Mouse (Mus musculus): ENCODE data around the gene Rac3. TPM values are rescaled to one million over a fixed set of nuclear protein-coding genes. Genes with fewer than 3 reads are reported as not detected.

Gene Rac3
- polyA plus RNA-seq, 1 experiment from 2014 or later: 110 TPM

- H3K9ac ChIP-seq (ENCODE audit: low read length): no peak overlapping the region
- peaks cover 9% of the 10 kb centered on the region for H3K4me1 ChIP-seq (ENCODE audit: control insufficient read depth, insufficient read depth, low read length)
- H3K9me3 ChIP-seq (replicated peaks; ENCODE audit: control insufficient read depth, low read length): no peaks in the 10 kb centered on the region
- 63% methylated on average over 8 of the region's 8 CpGs for WGBS
- ATAC-seq: no peak
- H3K36me3 ChIP-seq (ENCODE audit: control insufficient read depth, insufficient read depth, low read length): peaks cover 34% of the 10 kb centered on the region
- H3K4me3 ChIP-seq (ENCODE audit: low read depth, low read length): no peak overlapping the region
- DNase-seq (ENCODE audit: low spot score): no peak
- H3K27me3 ChIP-seq (replicated peaks; ENCODE audit: control insufficient read depth, insufficient read depth, low read length): no peaks in the 10 kb centered on the region
- peak overlapping the region; percentile 94 for H3K4me2 ChIP-seq (ENCODE audit: low read length)
- H3K27ac ChIP-seq (ENCODE audit: low read depth, low read length): no peak overlapping the region
These were observed 9.2 kb upstream of the Rac3 start for GRCm38 (mm10) chr11:120711980-120712604.

- H3K27ac ChIP-seq (ENCODE audit: low read depth, low read length): peak overlapping the region; percentile 63
- ATAC-seq: peak; percentile 1
These were observed 8.3 kb upstream of the Rac3 start for GRCm38 (mm10) chr11:120712771-120713568.

GRCm38 (mm10) chr11:120713580-120714518 is 7.4 kb upstream of the Rac3 start, which contains the start of the genes Cenpx and Lrrc45:
Gene Cenpx, minus strand, starts transcription at chr11:120713738.
Gene Lrrc45, plus strand, starts transcription at chr11:120713925.
- 4% methylated on average over 53 of the region's 53 CpGs for WGBS
- H3K4me1 ChIP-seq (ENCODE audit: control insufficient read depth, insufficient read depth, low read length): peaks cover 9% of the 10 kb centered on the region
- peak; percentile 98 for ATAC-seq

More at GRCm38 (mm10) chr11:120712771-120713568, 8.3 kb upstream of the Rac3 start:
- peak; percentile 55 for DNase-seq (ENCODE audit: low spot score)
- Histone ChIP-seq H3K4me2 (ENCODE audit: low read length) (peak overlapping the region; percentile 94), H3K9ac (ENCODE audit: low read length) (peak overlapping the region; percentile 70), H3K4me3 (ENCODE audit: low read depth, low read length) (peak overlapping the region; percentile 50), H3K4me1 (ENCODE audit: control insufficient read depth, insufficient read depth, low read length) (peaks cover 9% of the 10 kb centered on the region), H3K27me3 (replicated peaks; ENCODE audit: control insufficient read depth, insufficient read depth, low read length) (no peaks in the 10 kb centered on the region), H3K9me3 (replicated peaks; ENCODE audit: control insufficient read depth, low read length) (no peaks in the 10 kb centered on the region), H3K36me3 (ENCODE audit: control insufficient read depth, insufficient read depth, low read length) (peaks cover 43% of the 10 kb centered on the region)
- WGBS: under 1% methylated on average over 38 of the region's 38 CpGs

GRCm38 (mm10) chr11:120714546-120714945 is 6.7 kb upstream of the Rac3 start:
- peak overlapping the region; percentile 84 for H3K4me2 ChIP-seq (ENCODE audit: low read length)
- no peaks in the 10 kb centered on the region for H3K9me3 ChIP-seq (replicated peaks; ENCODE audit: control insufficient read depth, low read length)
- H3K27me3 ChIP-seq (replicated peaks; ENCODE audit: control insufficient read depth, insufficient read depth, low read length): no peaks in the 10 kb centered on the region
- no peak for DNase-seq (ENCODE audit: low spot score)
- WGBS: 63% methylated on average over 10 of the region's 10 CpGs
- peaks cover 9% of the 10 kb centered on the region for H3K4me1 ChIP-seq (ENCODE audit: control insufficient read depth, insufficient read depth, low read length)
- H3K27ac ChIP-seq (ENCODE audit: low read depth, low read length): no peak overlapping the region
- ATAC-seq: no peak
- peaks cover 53% of the 10 kb centered on the region for H3K36me3 ChIP-seq (ENCODE audit: control insufficient read depth, insufficient read depth, low read length)
- H3K4me3 ChIP-seq (ENCODE audit: low read depth, low read length): peak overlapping the region; percentile 50
- H3K9ac ChIP-seq (ENCODE audit: low read length): peak overlapping the region; percentile 75

More at GRCm38 (mm10) chr11:120713580-120714518, 7.4 kb upstream of the Rac3 start, which contains the start of the genes Cenpx and Lrrc45:
- H3K27ac ChIP-seq (ENCODE audit: low read depth, low read length): peak within 1 kb of the TSS; percentile 63
- H3K9ac ChIP-seq (ENCODE audit: low read length): peak within 1 kb of the TSS; percentile 75
- H3K4me3 ChIP-seq (ENCODE audit: low read depth, low read length): peak within 1 kb of the TSS; percentile 50
- H3K27me3 ChIP-seq (replicated peaks; ENCODE audit: control insufficient read depth, insufficient read depth, low read length): no peaks in the 10 kb centered on the region
- H3K4me2 ChIP-seq (ENCODE audit: low read length): peak within 1 kb of the TSS; percentile 94
- DNase-seq (ENCODE audit: low spot score): peak; percentile 100
- no peaks in the 10 kb centered on the region for H3K9me3 ChIP-seq (replicated peaks; ENCODE audit: control insufficient read depth, low read length)
- H3K36me3 ChIP-seq (ENCODE audit: control insufficient read depth, insufficient read depth, low read length): peaks cover 51% of the 10 kb centered on the region

- Histone ChIP-seq H3K9me3 (replicated peaks; ENCODE audit: control insufficient read depth, low read length) (no peaks in the 10 kb centered on the region), H3K27ac (ENCODE audit: low read depth, low read length) (no peak overlapping the region), H3K4me2 (ENCODE audit: low read length) (no peak overlapping the region), H3K27me3 (replicated peaks; ENCODE audit: control insufficient read depth, insufficient read depth, low read length) (no peaks in the 10 kb centered on the region), H3K36me3 (ENCODE audit: control insufficient read depth, insufficient read depth, low read length) (peaks cover 54% of the 10 kb centered on the region), H3K9ac (ENCODE audit: low read length) (no peak overlapping the region), H3K4me3 (ENCODE audit: low read depth, low read length) (no peak overlapping the region), H3K4me1 (ENCODE audit: control insufficient read depth, insufficient read depth, low read length) (peaks cover 9% of the 10 kb centered on the region)
- no peak for ATAC-seq
- 91% methylated on average over 9 of the region's 9 CpGs for WGBS
- DNase-seq (ENCODE audit: low spot score): no peak
These were observed 6.1 kb upstream of the Rac3 start for GRCm38 (mm10) chr11:120715131-120715530.

GRCm38 (mm10) chr11:120719242-120719641 is 2.0 kb upstream of the Rac3 start:
- Histone ChIP-seq H3K9ac (ENCODE audit: low read length) (no peak overlapping the region), H3K27me3 (replicated peaks; ENCODE audit: control insufficient read depth, insufficient read depth, low read length) (no peaks in the 10 kb centered on the region), H3K27ac (ENCODE audit: low read depth, low read length) (no peak overlapping the region), H3K4me1 (ENCODE audit: control insufficient read depth, insufficient read depth, low read length) (peaks cover 11% of the 10 kb centered on the region), H3K4me2 (ENCODE audit: low read length) (no peak overlapping the region), H3K36me3 (ENCODE audit: control insufficient read depth, insufficient read depth, low read length) (peaks cover 45% of the 10 kb centered on the region), H3K4me3 (ENCODE audit: low read depth, low read length) (no peak overlapping the region), H3K9me3 (replicated peaks; ENCODE audit: control insufficient read depth, low read length) (no peaks in the 10 kb centered on the region)
- 96% methylated on average over 9 of the region's 9 CpGs for WGBS
- no peak for ATAC-seq
- DNase-seq (ENCODE audit: low spot score): no peak

GRCm38 (mm10) chr11:120719841-120720376 is 1.4 kb upstream of the Rac3 start:
- peaks cover 45% of the 10 kb centered on the region for H3K36me3 ChIP-seq (ENCODE audit: control insufficient read depth, insufficient read depth, low read length)
- WGBS: 86% methylated on average over 13 of the region's 13 CpGs
- no peak overlapping the region for H3K9ac ChIP-seq (ENCODE audit: low read length)
- no peaks in the 10 kb centered on the region for H3K9me3 ChIP-seq (replicated peaks; ENCODE audit: control insufficient read depth, low read length)
- H3K4me2 ChIP-seq (ENCODE audit: low read length): no peak overlapping the region
- no peak overlapping the region for H3K27ac ChIP-seq (ENCODE audit: low read depth, low read length)
- no peak overlapping the region for H3K4me3 ChIP-seq (ENCODE audit: low read depth, low read length)
- H3K27me3 ChIP-seq (replicated peaks; ENCODE audit: control insufficient read depth, insufficient read depth, low read length): no peaks in the 10 kb centered on the region
- ATAC-seq (no peak), DNase-seq (ENCODE audit: low spot score) (no peak)
- peaks cover 7% of the 10 kb centered on the region for H3K4me1 ChIP-seq (ENCODE audit: control insufficient read depth, insufficient read depth, low read length)

- DNase-seq (ENCODE audit: low spot score) (peak; percentile 94), ATAC-seq (peak; percentile 16)
- no peak overlapping the region for H3K27ac ChIP-seq (ENCODE audit: low read depth, low read length)
- H3K4me2 ChIP-seq (ENCODE audit: low read length): peak overlapping the region; percentile 95
- peak overlapping the region; percentile 64 for H3K4me3 ChIP-seq (ENCODE audit: low read depth, low read length)
- H3K36me3 ChIP-seq (ENCODE audit: control insufficient read depth, insufficient read depth, low read length): peaks cover 41% of the 10 kb centered on the region
- H3K27me3 ChIP-seq (replicated peaks; ENCODE audit: control insufficient read depth, insufficient read depth, low read length): no peaks in the 10 kb centered on the region
- no peaks in the 10 kb centered on the region for H3K9me3 ChIP-seq (replicated peaks; ENCODE audit: control insufficient read depth, low read length)
- WGBS: 11% methylated on average over 17 of the region's 17 CpGs
- H3K4me1 ChIP-seq (ENCODE audit: control insufficient read depth, insufficient read depth, low read length): peaks cover 7% of the 10 kb centered on the region
- H3K9ac ChIP-seq (ENCODE audit: low read length): peak overlapping the region; percentile 84
These were observed 820 bp upstream of the Rac3 start for GRCm38 (mm10) chr11:120720450-120720849.
